Mouse (Mus musculus): ENCODE data around the gene Slit3. TPM values are rescaled to one million over a fixed set of nuclear protein-coding genes. Genes with fewer than 3 reads are reported as not detected.
A peak's percentile ranks its signal among the peaks of the same experiment; 100 is the strongest.

Slit3 gene
- polyA plus RNA-seq, 1 experiment from 2014 or later = 5.8 TPM

DNA sequence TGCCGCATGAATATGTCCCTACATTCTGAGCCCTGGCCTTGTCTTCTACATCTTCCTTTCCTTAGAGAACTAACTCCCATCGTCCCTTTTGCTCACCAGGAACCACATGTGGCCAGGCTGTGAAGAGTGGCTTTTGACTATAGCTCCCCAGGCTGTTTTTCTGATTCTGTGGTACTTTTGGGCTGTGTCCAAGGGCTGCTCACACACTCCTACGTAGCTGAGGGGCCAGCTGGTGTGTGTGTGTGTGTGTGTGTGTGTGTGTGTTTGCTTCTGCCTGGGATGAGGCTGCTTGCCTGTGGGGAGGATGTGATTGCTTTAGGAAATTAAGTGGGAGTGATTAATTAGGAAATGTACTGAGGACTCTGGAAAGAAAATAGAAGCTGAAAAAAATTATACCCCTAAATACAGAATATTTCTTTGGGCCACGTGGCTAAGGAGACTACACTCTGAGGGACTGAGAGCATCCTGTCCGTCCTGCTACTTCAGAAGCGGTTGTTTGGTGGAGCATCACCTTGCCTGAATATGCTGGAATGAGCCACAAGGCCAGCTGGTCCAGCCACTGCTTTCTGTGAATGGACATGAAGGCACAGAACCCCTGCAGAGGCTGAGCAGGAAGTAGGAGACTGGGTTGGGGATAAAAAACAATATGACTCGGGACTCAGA is 21.8 kb downstream of the Slit3 start:
- peak; percentile 93 for ATAC-seq

DNA sequence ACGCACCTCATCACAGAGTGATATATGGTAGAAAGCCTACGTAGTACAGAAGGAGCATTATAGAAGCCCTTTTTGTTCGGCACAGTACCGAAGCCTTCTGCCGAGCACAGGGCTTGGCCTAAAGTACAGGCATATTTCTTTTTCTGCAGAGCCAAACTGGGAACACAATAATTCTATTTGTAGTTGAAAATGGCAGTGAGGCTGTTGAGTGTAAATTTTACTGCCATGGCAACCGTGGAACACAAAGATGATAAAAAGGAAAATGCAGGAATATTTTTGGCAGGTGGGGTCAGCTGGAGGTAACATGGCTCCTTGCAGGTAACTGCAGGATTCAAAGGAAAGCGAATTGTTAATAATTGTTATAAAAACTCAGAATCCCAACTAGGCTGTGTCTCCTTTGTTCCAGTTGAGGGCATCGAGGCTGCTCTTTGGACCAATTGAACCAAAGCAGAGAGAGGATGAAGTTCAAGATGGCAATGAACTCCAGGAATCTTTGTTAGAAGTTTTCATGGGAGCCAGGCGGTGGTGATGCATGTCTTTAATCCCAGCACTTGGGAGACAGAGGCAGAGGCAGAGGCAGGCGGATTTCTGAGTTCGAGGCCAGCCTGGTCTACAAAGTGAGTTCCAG is 26.9 kb downstream of the Slit3 start:
- no peaks in the 10 kb centered on the region for H3K36me3 ChIP-seq (ENCODE audit: control insufficient read depth, insufficient read depth)
- no peak overlapping the region for H3K27ac ChIP-seq (ENCODE audit: low read length)
- H3K4me1 ChIP-seq (replicated peaks; ENCODE audit: control insufficient read depth, insufficient read depth, low read length) = peaks cover 8% of the 10 kb centered on the region
- H3K4me2 ChIP-seq (ENCODE audit: low read length) = no peak overlapping the region
- H3K9me3 ChIP-seq (ENCODE audit: control insufficient read depth, low read length) = no peaks in the 10 kb centered on the region
- WGBS = 91% methylated on average over 11 of the region's 11 CpGs
- ATAC-seq = no peak
- no peaks in the 10 kb centered on the region for H3K27me3 ChIP-seq (replicated peaks; ENCODE audit: control insufficient read depth, insufficient read depth, low read length)
- H3K4me3 ChIP-seq (replicated peaks; ENCODE audit: low read length) = no peak overlapping the region
- H3K9ac ChIP-seq (replicated peaks; ENCODE audit: low read depth, low read length) = no peak overlapping the region

More for the DNA sequence above, 21.8 kb downstream of the Slit3 start:
- H3K4me2 ChIP-seq (ENCODE audit: low read length) = no peak overlapping the region
- no peak overlapping the region for H3K4me3 ChIP-seq (replicated peaks; ENCODE audit: low read length)
- no peak overlapping the region for H3K27ac ChIP-seq (ENCODE audit: low read length)
- 52% methylated on average over 7 of the region's 7 CpGs for WGBS
- H3K36me3 ChIP-seq (ENCODE audit: control insufficient read depth, insufficient read depth) = no peaks in the 10 kb centered on the region
- H3K4me1 ChIP-seq (replicated peaks; ENCODE audit: control insufficient read depth, insufficient read depth, low read length) = peaks cover 4% of the 10 kb centered on the region; the same call in 1 of the 2 replicates
- H3K9ac ChIP-seq (replicated peaks; ENCODE audit: low read depth, low read length) = no peak overlapping the region
- H3K9me3 ChIP-seq (ENCODE audit: control insufficient read depth, low read length) = no peaks in the 10 kb centered on the region
- no peaks in the 10 kb centered on the region for H3K27me3 ChIP-seq (replicated peaks; ENCODE audit: control insufficient read depth, insufficient read depth, low read length)

DNA sequence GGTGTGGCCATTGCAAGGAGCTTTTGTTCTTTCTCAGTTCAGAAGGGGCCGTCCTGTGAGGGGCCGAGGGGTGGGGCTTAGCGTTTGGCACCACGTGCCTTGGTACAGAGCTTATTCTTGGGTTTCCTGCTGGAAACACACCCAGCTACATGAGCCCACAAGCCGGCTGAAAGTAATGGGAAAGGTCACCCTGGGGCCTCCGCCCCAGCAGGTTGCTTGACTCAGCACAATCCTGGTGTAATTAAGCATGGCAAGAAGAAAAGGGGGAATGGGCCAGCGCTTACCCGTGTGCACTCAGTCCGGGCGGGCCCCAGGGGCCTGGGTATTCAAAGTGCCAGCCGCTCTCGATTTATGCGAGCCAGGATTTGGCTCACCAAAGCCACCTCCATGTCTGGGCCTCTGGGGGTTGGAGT is 30.5 kb downstream of the Slit3 start:
- H3K27me3 ChIP-seq (replicated peaks; ENCODE audit: control insufficient read depth, insufficient read depth, low read length) = no peaks in the 10 kb centered on the region
- ATAC-seq = peak; percentile 80
- no peaks in the 10 kb centered on the region for H3K9me3 ChIP-seq (ENCODE audit: control insufficient read depth, low read length)
- peaks cover 8% of the 10 kb centered on the region for H3K4me1 ChIP-seq (replicated peaks; ENCODE audit: control insufficient read depth, insufficient read depth, low read length)
- no peaks in the 10 kb centered on the region for H3K36me3 ChIP-seq (ENCODE audit: control insufficient read depth, insufficient read depth)
- no peak overlapping the region for H3K27ac ChIP-seq (ENCODE audit: low read length)
- no peak overlapping the region for H3K4me3 ChIP-seq (replicated peaks; ENCODE audit: low read length)
- no peak overlapping the region for H3K9ac ChIP-seq (replicated peaks; ENCODE audit: low read depth, low read length)
- H3K4me2 ChIP-seq (ENCODE audit: low read length) = peak overlapping the region; percentile 19
- WGBS = 4% methylated on average over 13 of the region's 13 CpGs

DNA sequence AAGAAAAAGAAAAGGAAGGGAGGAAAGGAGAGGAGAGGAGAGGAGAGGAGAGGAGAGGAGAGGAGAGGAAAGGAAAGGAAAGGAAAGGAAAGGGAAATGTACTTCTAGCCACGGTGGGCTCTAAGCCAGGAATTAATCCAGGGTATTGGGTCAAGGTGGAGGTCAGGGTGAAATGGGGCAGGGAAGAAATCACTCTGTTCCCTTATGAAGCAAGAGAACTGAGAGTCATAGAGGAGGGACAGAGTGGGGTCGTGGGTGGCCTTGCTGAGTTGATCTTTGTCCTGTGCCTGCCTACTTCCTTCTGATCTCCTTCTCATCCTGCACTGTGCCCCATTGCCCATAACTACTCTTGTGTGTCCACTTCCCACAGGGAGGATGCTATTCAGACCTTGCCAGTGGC is 31.9 kb downstream of the Slit3 start:
- 77% methylated on average over 2 of the region's 2 CpGs for WGBS
- ATAC-seq = no peak

DNA sequence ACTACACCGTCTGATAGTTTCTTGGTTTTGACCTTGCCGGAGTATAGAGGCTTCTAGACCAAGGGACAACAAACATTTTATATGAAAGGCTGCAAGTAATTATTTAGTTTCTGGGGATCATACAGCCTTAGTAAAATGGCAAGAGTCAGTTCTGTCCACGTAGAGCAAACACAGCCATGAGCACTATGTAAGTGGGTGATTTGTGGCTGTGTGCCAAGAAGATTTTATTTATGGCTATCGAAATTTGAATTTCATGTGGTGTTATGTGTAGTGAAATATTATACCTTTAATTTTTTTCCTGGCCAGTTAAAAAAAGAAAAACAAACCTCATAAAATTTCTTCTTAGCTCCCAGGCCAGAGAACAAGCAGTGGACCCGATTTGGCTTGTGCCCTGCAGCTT is 33.4 kb downstream of the Slit3 start:
- Histone ChIP-seq H3K4me2 (ENCODE audit: low read length) (no peak overlapping the region), H3K9ac (replicated peaks; ENCODE audit: low read depth, low read length) (no peak overlapping the region), H3K9me3 (ENCODE audit: control insufficient read depth, low read length) (no peaks in the 10 kb centered on the region), H3K36me3 (ENCODE audit: control insufficient read depth, insufficient read depth) (no peaks in the 10 kb centered on the region), H3K4me3 (replicated peaks; ENCODE audit: low read length) (no peak overlapping the region), H3K27ac (ENCODE audit: low read length) (no peak overlapping the region), H3K27me3 (replicated peaks; ENCODE audit: control insufficient read depth, insufficient read depth, low read length) (no peaks in the 10 kb centered on the region), H3K4me1 (replicated peaks; ENCODE audit: control insufficient read depth, insufficient read depth, low read length) (peaks cover 8% of the 10 kb centered on the region)
- no peak for ATAC-seq
- 91% methylated on average over 5 of the region's 5 CpGs for WGBS

More for the DNA sequence above, 31.9 kb downstream of the Slit3 start:
- Histone ChIP-seq H3K27ac (ENCODE audit: low read length) (no peak overlapping the region), H3K9ac (replicated peaks; ENCODE audit: low read depth, low read length) (no peak overlapping the region), H3K4me1 (replicated peaks; ENCODE audit: control insufficient read depth, insufficient read depth, low read length) (peaks cover 8% of the 10 kb centered on the region), H3K4me2 (ENCODE audit: low read length) (no peak overlapping the region), H3K27me3 (replicated peaks; ENCODE audit: control insufficient read depth, insufficient read depth, low read length) (no peaks in the 10 kb centered on the region), H3K9me3 (ENCODE audit: control insufficient read depth, low read length) (no peaks in the 10 kb centered on the region), H3K4me3 (replicated peaks; ENCODE audit: low read length) (no peak overlapping the region), H3K36me3 (ENCODE audit: control insufficient read depth, insufficient read depth) (no peaks in the 10 kb centered on the region)

DNA sequence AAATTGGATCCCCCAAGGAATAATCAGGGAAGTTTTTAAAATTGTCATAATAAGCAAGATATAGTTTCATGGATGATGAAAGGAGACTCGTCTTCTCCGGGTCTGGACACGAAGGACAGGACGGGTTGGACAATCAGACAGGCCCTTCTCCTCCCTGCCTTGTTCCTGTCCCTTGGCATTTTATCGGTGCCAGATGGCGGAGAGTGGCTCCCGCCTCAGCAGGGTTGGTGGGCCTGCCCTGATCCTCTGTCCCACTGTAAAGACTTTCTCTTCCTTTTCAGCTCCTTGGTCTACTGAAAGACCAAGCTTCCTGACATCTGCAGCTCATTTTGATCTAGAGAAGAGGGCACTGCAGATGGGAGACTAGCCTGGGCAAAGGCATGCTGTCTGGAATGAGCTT is 34.3 kb downstream of the Slit3 start:
- 92% methylated on average over 7 of the region's 7 CpGs for WGBS
- no peak for ATAC-seq

DNA sequence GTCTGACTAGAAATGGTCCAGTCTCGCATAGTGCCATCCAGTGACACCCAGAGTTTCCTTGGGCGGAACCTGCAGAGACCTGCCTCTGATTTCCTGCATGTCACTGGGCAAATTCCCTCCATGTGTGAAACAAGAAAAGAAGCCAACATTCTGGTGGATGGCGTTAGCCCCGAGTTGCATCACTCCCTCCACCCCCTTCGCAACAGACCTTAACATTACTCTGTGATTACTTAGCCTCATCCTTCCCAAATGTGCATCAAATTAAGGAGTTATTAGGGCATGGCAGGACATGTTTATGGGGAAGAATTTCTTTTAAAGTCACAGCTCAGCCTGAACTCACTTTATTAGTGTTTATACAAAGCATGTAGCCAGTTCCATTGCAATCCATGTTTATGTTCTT is 35.7 kb downstream of the Slit3 start:
- Histone ChIP-seq H3K4me2 (ENCODE audit: low read length) (no peak overlapping the region), H3K4me3 (replicated peaks; ENCODE audit: low read length) (no peak overlapping the region), H3K9ac (replicated peaks; ENCODE audit: low read depth, low read length) (no peak overlapping the region), H3K4me1 (replicated peaks; ENCODE audit: control insufficient read depth, insufficient read depth, low read length) (peaks cover 4% of the 10 kb centered on the region), H3K27me3 (replicated peaks; ENCODE audit: control insufficient read depth, insufficient read depth, low read length) (no peaks in the 10 kb centered on the region), H3K9me3 (ENCODE audit: control insufficient read depth, low read length) (no peaks in the 10 kb centered on the region), H3K27ac (ENCODE audit: low read length) (no peak overlapping the region), H3K36me3 (ENCODE audit: control insufficient read depth, insufficient read depth) (no peaks in the 10 kb centered on the region)
- no peak for ATAC-seq
- WGBS = 93% methylated on average over 5 of the region's 5 CpGs

More for the DNA sequence above, 34.3 kb downstream of the Slit3 start:
- no peak overlapping the region for H3K9ac ChIP-seq (replicated peaks; ENCODE audit: low read depth, low read length)
- no peaks in the 10 kb centered on the region for H3K9me3 ChIP-seq (ENCODE audit: control insufficient read depth, low read length)
- H3K4me2 ChIP-seq (ENCODE audit: low read length) = no peak overlapping the region
- no peak overlapping the region for H3K4me3 ChIP-seq (replicated peaks; ENCODE audit: low read length)
- no peaks in the 10 kb centered on the region for H3K27me3 ChIP-seq (replicated peaks; ENCODE audit: control insufficient read depth, insufficient read depth, low read length)
- no peak overlapping the region for H3K27ac ChIP-seq (ENCODE audit: low read length)
- no peaks in the 10 kb centered on the region for H3K36me3 ChIP-seq (ENCODE audit: control insufficient read depth, insufficient read depth)
- peaks cover 8% of the 10 kb centered on the region for H3K4me1 ChIP-seq (replicated peaks; ENCODE audit: control insufficient read depth, insufficient read depth, low read length)

DNA sequence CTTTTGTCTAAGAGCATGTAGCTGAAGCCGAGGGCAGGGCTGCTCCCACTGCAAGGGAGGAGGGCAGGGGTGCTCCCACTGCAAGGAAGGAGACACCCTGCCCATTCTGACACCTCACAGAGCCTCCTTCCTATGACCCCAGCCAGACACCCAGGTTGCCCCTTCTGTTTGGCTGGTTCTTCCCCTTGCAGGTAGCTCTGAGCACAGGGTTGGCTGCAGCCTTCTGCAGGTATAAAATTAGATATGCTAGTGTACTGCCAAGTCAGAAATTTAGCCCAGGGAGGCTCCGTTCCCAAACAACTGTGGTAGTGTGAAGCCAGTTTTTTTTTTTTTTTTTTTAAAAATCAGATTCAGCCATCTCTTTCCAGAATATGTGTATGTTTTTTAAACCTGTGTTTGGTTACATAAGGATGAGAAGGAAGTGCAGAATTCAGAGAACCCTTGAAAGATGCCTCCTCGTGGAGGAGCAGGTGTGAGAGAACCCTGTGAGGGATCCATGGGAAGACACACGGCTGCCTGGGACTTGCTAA is 39.7 kb downstream of the Slit3 start:
- no peak for ATAC-seq
- H3K9ac ChIP-seq (replicated peaks; ENCODE audit: low read depth, low read length) = no peak overlapping the region
- no peaks in the 10 kb centered on the region for H3K9me3 ChIP-seq (ENCODE audit: control insufficient read depth, low read length)
- H3K27me3 ChIP-seq (replicated peaks; ENCODE audit: control insufficient read depth, insufficient read depth, low read length) = no peaks in the 10 kb centered on the region
- H3K4me2 ChIP-seq (ENCODE audit: low read length) = no peak overlapping the region
- no peak overlapping the region for H3K4me3 ChIP-seq (replicated peaks; ENCODE audit: low read length)
- 75% methylated on average over 4 of the region's 4 CpGs for WGBS
- H3K36me3 ChIP-seq (ENCODE audit: control insufficient read depth, insufficient read depth) = no peaks in the 10 kb centered on the region
- H3K4me1 ChIP-seq (replicated peaks; ENCODE audit: control insufficient read depth, insufficient read depth, low read length) = no peaks in the 10 kb centered on the region
- H3K27ac ChIP-seq (ENCODE audit: low read length) = no peak overlapping the region

DNA sequence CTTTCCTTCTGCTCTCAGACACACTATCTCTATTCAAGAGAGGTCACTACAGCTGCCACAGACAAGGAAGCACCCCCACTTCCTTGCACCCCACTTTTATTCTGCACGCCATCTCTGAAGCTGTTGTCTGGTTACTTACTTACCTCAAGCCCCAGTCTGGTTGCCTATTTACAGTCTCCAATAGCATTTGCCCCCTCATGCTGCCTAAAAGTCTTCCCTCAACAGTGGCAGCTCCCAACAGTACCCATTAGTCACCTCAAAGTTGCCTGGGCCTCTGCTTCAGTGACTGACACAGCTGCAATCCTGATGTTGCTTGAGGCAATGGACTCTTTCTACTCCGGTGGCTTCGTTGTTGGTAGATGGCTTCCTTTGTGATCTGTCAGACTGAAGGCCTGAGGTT is 42.4 kb downstream of the Slit3 start:
- Histone ChIP-seq H3K9me3 (ENCODE audit: control insufficient read depth, low read length) (no peaks in the 10 kb centered on the region), H3K36me3 (ENCODE audit: control insufficient read depth, insufficient read depth) (no peaks in the 10 kb centered on the region), H3K4me3 (replicated peaks; ENCODE audit: low read length) (no peak overlapping the region), H3K27ac (ENCODE audit: low read length) (no peak overlapping the region), H3K4me1 (replicated peaks; ENCODE audit: control insufficient read depth, insufficient read depth, low read length) (no peaks in the 10 kb centered on the region), H3K27me3 (replicated peaks; ENCODE audit: control insufficient read depth, insufficient read depth, low read length) (no peaks in the 10 kb centered on the region), H3K9ac (replicated peaks; ENCODE audit: low read depth, low read length) (no peak overlapping the region), H3K4me2 (ENCODE audit: low read length) (no peak overlapping the region)
- ATAC-seq = no peak
- 90% methylated on average over 3 of the region's 3 CpGs for WGBS
